Mouse (Mus musculus) kidney, embryonic 14.5 days (tissue): Measurements from ENCODE around the gene Camk1. TPM values are rescaled to one million over a fixed set of nuclear protein-coding genes. Genes with fewer than 3 reads are reported as not detected.
"Not testable (repeated sequence)": the region's sequence is repeated elsewhere in the genome, so short reads cannot be mapped to it uniquely, and the experiment has no call there.

Experiments
- ATAC-seq: fragments of 200-750 bp; cut with Nextera tagmentation; 2 replicates; pipeline ENCODE4 v1.8.0; 2017; ENCODE audit warnings: moderate number of reproducible peaks, mild to moderate bottlenecking, moderate TSS enrichment, moderate library complexity; ENCODE audit not compliant: low FRiP score, low TSS enrichment
- H3K27ac ChIP-seq: fragments of 300-500 bp; sonication (generic); 2 replicates; pipeline ENCODE4 v1.5.1; 2014; ENCODE audit warnings: low read depth, mild to moderate bottlenecking, low read length, moderate library complexity, mixed read lengths
- H3K27me3 ChIP-seq: fragments of 300-500 bp; sonication (generic); 2 replicates; pipeline ENCODE4 v1.6.1; 2014; ENCODE audit warnings: mild to moderate bottlenecking, low read length; ENCODE audit not compliant: control insufficient read depth, insufficient read depth
- H3K36me3 ChIP-seq: fragments of 300-500 bp; sonication (generic); 2 replicates; pipeline ENCODE4 v1.6.1; 2014; ENCODE audit warnings: low read length, mixed read lengths; ENCODE audit not compliant: control insufficient read depth, insufficient read depth
- H3K4me1 ChIP-seq: fragments of 300-500 bp; sonication (generic); 2 replicates; pipeline ENCODE4 v1.6.1; 2014; ENCODE audit warnings: low read length, mixed read lengths; ENCODE audit not compliant: control insufficient read depth, insufficient read depth
- H3K4me2 ChIP-seq: fragments of 300-500 bp; sonication (generic); replicated peaks from 2 replicates; pipeline ENCODE4 v1.6.1; 2014; ENCODE audit warnings: low read depth, mild to moderate bottlenecking, low read length
- H3K4me3 ChIP-seq: fragments of 300-500 bp; sonication (generic); 2 replicates; pipeline ENCODE4 v1.5.1; 2014; ENCODE audit warnings: mild to moderate bottlenecking, low read length
- H3K9ac ChIP-seq: fragments of 300-500 bp; sonication (generic); 2 replicates; pipeline ENCODE4 v1.6.1; 2014; ENCODE audit warnings: low read depth, mild to moderate bottlenecking, low read length, moderate library complexity
- H3K9me3 ChIP-seq: fragments of 300-500 bp; sonication (generic); 2 replicates; pipeline ENCODE4 v1.6.1; 2016; ENCODE audit warnings: low read length; ENCODE audit not compliant: control insufficient read depth
- whole genome bisulfite sequencing: fragments of 180-500 bp; shearing (Covaris S2); extraction: QIAGEN DNeasy Blood & Tissue Kit; methylation state at CpG from one replicate; pipeline ENCODE4 v1.1.7; 2014; 5-methylcytosine and 5-hydroxymethylcytosine counted together
- polyA plus RNA-seq: library from polyadenylated mRNA; unstranded; fragments of >200 nt; fragmentation: Nextera tagmentation; extraction: Ambion mirVana; gene quantifications from 2 replicates; pipeline ENCODE4 v1.2.1, GENCODE M21; 2014

The Camk1 gene
- polyA plus RNA-seq, 1 experiment from 2014 or later: 112 TPM

GRCm38 (mm10) chr6:113332734-113333133 is 11.1 kb downstream of the Camk1 start:
- H3K27me3 ChIP-seq, H3K9ac ChIP-seq, ATAC-seq, H3K4me1 ChIP-seq, H3K9me3 ChIP-seq, H3K4me2 ChIP-seq, H3K4me3 ChIP-seq: not testable (repeated sequence)
- WGBS: 77% methylated on average over 6 of the region's 6 CpGs
- Histone ChIP-seq H3K36me3 (peaks cover 58% of the 10 kb centered on the region), H3K27ac (peak overlapping the region; percentile 66; the same call in 1 of the 2 replicates)

DNA sequence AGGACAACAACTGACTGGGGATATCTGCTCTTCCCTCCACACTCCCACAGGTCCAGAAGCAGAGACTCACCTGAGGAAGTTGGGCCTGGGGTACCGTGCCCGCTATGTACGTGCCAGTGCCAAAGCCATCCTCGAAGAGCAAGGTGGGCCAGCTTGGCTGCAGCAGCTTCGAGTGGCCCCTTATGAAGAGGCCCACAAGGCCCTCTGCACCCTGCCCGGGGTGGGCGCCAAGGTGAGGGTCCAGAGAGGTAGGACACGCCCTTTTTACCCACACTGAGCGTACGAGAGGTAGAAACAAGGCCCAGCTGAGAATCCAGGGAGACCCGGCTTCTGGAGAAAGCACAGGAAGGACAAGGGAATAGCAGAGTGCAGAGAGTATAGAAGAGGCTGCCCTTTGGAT is 12.1 kb downstream of the Camk1 start:
- H3K4me2 ChIP-seq: no peak overlapping the region
- no peaks in the 10 kb centered on the region for H3K27me3 ChIP-seq
- peaks cover 49% of the 10 kb centered on the region for H3K36me3 ChIP-seq
- H3K9me3 ChIP-seq: no peaks in the 10 kb centered on the region
- H3K9ac ChIP-seq: no peak overlapping the region
- 91% methylated on average over 11 of the region's 11 CpGs for WGBS
- peaks cover 5% of the 10 kb centered on the region; the same call in 1 of the 2 replicates for H3K4me1 ChIP-seq
- H3K27ac ChIP-seq: no peak overlapping the region
- ATAC-seq: no peak
- H3K4me3 ChIP-seq: no peak overlapping the region

DNA sequence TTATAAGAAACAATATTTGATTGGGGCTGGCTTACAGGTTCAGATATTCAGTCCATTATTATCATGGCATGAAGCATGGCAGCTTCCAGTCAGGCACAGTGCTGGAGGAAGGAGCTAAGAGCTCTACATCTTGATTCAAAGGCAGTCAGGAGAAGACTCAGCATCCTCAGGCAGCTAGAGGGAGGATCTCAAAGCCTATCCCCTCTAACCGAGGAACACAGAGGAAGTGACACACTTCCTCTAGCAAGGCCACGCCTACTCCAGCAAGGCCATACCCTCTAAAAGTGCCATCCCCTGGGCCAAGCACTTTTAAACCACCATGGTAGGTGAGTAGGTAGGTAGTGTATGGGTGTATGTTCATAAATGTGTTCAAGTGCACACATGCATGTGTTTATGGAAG is 13.2 kb downstream of the Camk1 start:
- Histone ChIP-seq H3K36me3 (peaks cover 40% of the 10 kb centered on the region), H3K9me3 (no peaks in the 10 kb centered on the region), H3K27ac (no peak overlapping the region), H3K4me3 (no peak overlapping the region), H3K4me1 (peaks cover 5% of the 10 kb centered on the region; the same call in 1 of the 2 replicates), H3K9ac (no peak overlapping the region), H3K27me3 (no peaks in the 10 kb centered on the region), H3K4me2 (no peak overlapping the region)
- ATAC-seq: no peak
- 51% methylated on average over 2 of the region's 2 CpGs for WGBS

- no peak overlapping the region for H3K9ac ChIP-seq
Observed at GRCm38 (mm10) chr6:113329396-113329795, 14.4 kb downstream of the Camk1 start.

GRCm38 (mm10) chr6:113326533-113327315 is 17.1 kb downstream of the Camk1 start, which contains the start of gene Ogg1:
Ogg1 (plus strand) TSS chr6:113326972.
- Histone ChIP-seq H3K9me3 (no peaks in the 10 kb centered on the region), H3K27ac (peak within 1 kb of the TSS; percentile 92), H3K9ac (peak within 1 kb of the TSS; percentile 70), H3K27me3 (no peaks in the 10 kb centered on the region), H3K4me2 (peak within 1 kb of the TSS; percentile 71), H3K4me3 (peak within 1 kb of the TSS; percentile 65), H3K36me3 (peaks cover 57% of the 10 kb centered on the region), H3K4me1 (no peaks in the 10 kb centered on the region)
- ATAC-seq: peak; percentile 98
- under 1% methylated on average over 52 of the region's 52 CpGs for WGBS

More at GRCm38 (mm10) chr6:113329396-113329795, 14.4 kb downstream of the Camk1 start:
- Histone ChIP-seq H3K27me3 (no peaks in the 10 kb centered on the region), H3K36me3 (peaks cover 40% of the 10 kb centered on the region), H3K9me3 (no peaks in the 10 kb centered on the region), H3K27ac (no peak overlapping the region), H3K4me2 (no peak overlapping the region), H3K4me3 (no peak overlapping the region), H3K4me1 (peaks cover 3% of the 10 kb centered on the region; the same call in 1 of the 2 replicates)
- no peak for ATAC-seq
- 96% methylated on average over 1 of the region's 1 CpGs for WGBS

GRCm38 (mm10) chr6:113315972-113316371 is 27.8 kb downstream of the Camk1 start:
- Histone ChIP-seq H3K4me1 (no peaks in the 10 kb centered on the region), H3K27me3 (no peaks in the 10 kb centered on the region), H3K9me3 (no peaks in the 10 kb centered on the region), H3K9ac (no peak overlapping the region), H3K27ac (no peak overlapping the region), H3K4me3 (no peak overlapping the region), H3K36me3 (peaks cover 87% of the 10 kb centered on the region), H3K4me2 (no peak overlapping the region)
- 93% methylated on average over 3 of the region's 3 CpGs for WGBS
- no peak for ATAC-seq

DNA sequence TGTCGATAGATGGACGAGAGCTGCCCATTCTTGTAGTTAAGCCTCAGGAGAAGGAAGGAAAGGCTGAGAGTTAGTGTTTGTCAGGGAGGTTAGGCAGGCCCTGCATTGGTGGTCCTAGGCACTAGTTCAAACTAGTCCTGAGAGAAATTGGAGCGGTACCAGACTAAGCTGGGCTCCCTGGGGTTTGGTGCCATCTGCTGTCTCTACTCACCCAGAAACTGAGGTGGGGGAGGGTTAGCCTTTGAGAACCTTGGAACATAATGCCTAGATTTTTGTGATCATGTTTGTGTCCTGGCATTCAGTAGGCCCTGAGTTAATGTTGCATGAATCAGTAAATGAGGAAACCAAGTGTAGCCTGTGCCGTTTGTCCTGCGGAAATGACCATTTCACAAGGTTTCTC is 35.6 kb downstream of the Camk1 start:
- Histone ChIP-seq H3K36me3 (peaks cover 24% of the 10 kb centered on the region), H3K4me2 (peak overlapping the region; percentile 95), H3K27ac (peak overlapping the region; percentile 98), H3K9ac (peak overlapping the region; percentile 96), H3K27me3 (no peaks in the 10 kb centered on the region), H3K4me1 (peaks cover 12% of the 10 kb centered on the region; the same call in 1 of the 2 replicates), H3K4me3 (peak overlapping the region; percentile 75), H3K9me3 (no peaks in the 10 kb centered on the region)
- no peak for ATAC-seq
- 22% methylated on average over 5 of the region's 5 CpGs for WGBS

DNA sequence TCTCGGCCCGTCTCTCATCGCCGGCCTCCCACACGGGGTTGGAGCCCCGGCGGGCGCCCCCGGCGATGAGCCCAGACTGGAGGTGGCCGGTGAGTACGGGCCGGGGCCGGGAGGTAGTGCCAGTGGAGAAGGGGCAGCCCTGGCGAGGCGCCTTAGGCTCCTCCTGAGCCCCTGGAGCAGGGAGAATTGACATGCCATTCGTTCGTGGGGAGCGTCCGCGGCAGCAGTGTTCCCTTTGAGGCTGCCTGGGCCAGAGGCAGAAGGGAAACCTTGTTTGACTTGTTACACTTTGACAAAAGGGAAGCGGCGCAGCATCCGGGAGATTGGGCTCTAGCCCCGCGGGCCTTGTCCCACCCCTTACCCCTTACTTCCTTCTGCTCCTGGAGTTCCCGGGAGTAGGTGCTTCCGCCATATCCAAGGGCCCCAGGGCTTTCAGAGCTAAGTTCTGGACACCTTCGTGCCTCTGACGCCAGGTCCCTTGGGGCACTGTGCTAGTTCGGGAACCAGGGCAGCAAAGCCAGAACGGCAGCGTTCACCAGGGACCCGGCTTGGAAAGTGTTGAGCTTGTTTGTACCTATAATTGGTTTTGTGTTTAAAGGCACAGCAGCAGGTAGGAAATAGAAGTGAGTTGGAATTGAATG is 36.2 kb downstream of the Camk1 start:
- WGBS: under 1% methylated on average over 32 of the region's 34 CpGs
- 0 out of 2 replicates have a peak, but pooled peaks have one; percentile 2 for ATAC-seq

DNA sequence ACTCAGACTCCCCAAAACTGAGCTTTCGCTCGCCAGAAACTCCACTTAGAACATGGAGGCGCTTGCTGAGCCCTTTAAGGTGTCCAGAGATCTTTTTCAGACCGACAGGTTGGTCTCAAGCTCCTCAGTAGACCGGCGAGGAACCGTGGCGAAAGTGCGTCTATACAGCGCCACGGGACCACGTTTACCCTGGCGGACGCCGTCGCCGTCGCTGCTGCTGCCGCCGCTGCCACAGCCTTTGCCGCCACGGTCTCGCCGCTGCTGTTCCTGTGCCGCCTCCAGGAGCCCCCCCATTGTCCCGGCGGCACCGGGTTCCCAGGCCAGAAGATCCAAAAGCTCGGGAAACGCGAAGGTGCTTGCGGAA is 36.8 kb downstream of the Camk1 start, which contains the start of gene Brpf1:
Gene Brpf1, plus strand, starts transcription at position 152 of the 364 bp plus-strand sequence.
- H3K9ac ChIP-seq: peak within 1 kb of the TSS; percentile 96
- WGBS: under 1% methylated on average over 32 of the region's 32 CpGs
- peaks cover 16% of the 10 kb centered on the region for H3K36me3 ChIP-seq
- peak; percentile 49 for ATAC-seq
- H3K4me3 ChIP-seq: peak within 1 kb of the TSS; percentile 75
- peak within 1 kb of the TSS; percentile 95 for H3K4me2 ChIP-seq
- H3K9me3 ChIP-seq: no peaks in the 10 kb centered on the region
- peaks cover 12% of the 10 kb centered on the region; the same call in 1 of the 2 replicates for H3K4me1 ChIP-seq
- H3K27ac ChIP-seq: peak within 1 kb of the TSS; percentile 98
- H3K27me3 ChIP-seq: no peaks in the 10 kb centered on the region

More for the DNA sequence above, 36.2 kb downstream of the Camk1 start:
- Histone ChIP-seq H3K27ac (peak overlapping the region; percentile 98), H3K27me3 (no peaks in the 10 kb centered on the region), H3K36me3 (peaks cover 23% of the 10 kb centered on the region), H3K4me1 (peaks cover 12% of the 10 kb centered on the region; the same call in 1 of the 2 replicates), H3K9me3 (no peaks in the 10 kb centered on the region), H3K4me2 (peak overlapping the region; percentile 95), H3K9ac (peak overlapping the region; percentile 96), H3K4me3 (peak overlapping the region; percentile 75)
